Mouse (Mus musculus) heart, embryonic 14.5 days (tissue): ENCODE measurements around the gene Vrk3. TPM values are rescaled to one million over a fixed set of nuclear protein-coding genes. Genes with fewer than 3 reads are reported as not detected.

Source experiments
- ATAC-seq: fragments of 200-750 bp; cut with Nextera tagmentation; 2 replicates; pipeline ENCODE4 v1.8.0; 2017; ENCODE audit warnings: low read depth, moderate TSS enrichment; ENCODE audit not compliant: insufficient number of reproducible peaks, insufficient read depth, low FRiP score
- H3K27ac ChIP-seq, 2 experiments: fragments of 200-500 bp in 1 of 2; fragments of 300-500 bp in 1 of 2; sonication (generic) in 1 of 2; replicated peaks in 1 of 2; 2 replicates each; pipeline ENCODE4 v1.5.1; 2012 to 2014; ENCODE audit warnings: low read depth in 2 of 2, low read length in 2 of 2, control low read depth in 1 of 2, mild to moderate bottlenecking in 1 of 2, mixed read lengths in 1 of 2; ENCODE audit not compliant: control insufficient read depth in 1 of 2, insufficient read depth in 1 of 2
- H3K27me3 ChIP-seq: fragments of 300-500 bp; sonication (generic); 2 replicates; pipeline ENCODE4 v1.6.1; 2014; ENCODE audit warnings: mild to moderate bottlenecking, low read length, control low read depth; ENCODE audit not compliant: control insufficient read depth, insufficient read depth
- H3K36me3 ChIP-seq: fragments of 300-500 bp; sonication (generic); 2 replicates; pipeline ENCODE4 v1.6.1; 2014; ENCODE audit warnings: mild to moderate bottlenecking, control low read depth, low read length, mixed read lengths; ENCODE audit not compliant: control insufficient read depth, insufficient read depth
- H3K4me1 ChIP-seq, 2 experiments: fragments of 200-500 bp in 1 of 2; fragments of 300-500 bp in 1 of 2; sonication (generic) in 1 of 2; 2 replicates each; pipeline ENCODE4 v1.6.1; 2012 to 2014; ENCODE audit warnings: low read length in 2 of 2, control low read depth in 1 of 2, mixed read lengths in 1 of 2; ENCODE audit not compliant: control insufficient read depth in 2 of 2, insufficient read depth in 2 of 2
- H3K4me2 ChIP-seq: fragments of 300-500 bp; sonication (generic); 2 replicates; pipeline ENCODE4 v1.6.1; 2014; ENCODE audit warnings: mild to moderate bottlenecking, low read length
- H3K4me3 ChIP-seq, 2 experiments: fragments of 200-500 bp in 1 of 2; fragments of 300-500 bp in 1 of 2; sonication (generic) in 1 of 2; 2 replicates each; pipeline ENCODE4 v1.5.1; 2012 to 2014; ENCODE audit warnings: low read length in 2 of 2, mild to moderate bottlenecking in 2 of 2, control low read depth in 1 of 2, low read depth in 1 of 2, moderate library complexity in 1 of 2; ENCODE audit not compliant: control insufficient read depth in 1 of 2, insufficient read depth in 1 of 2
- H3K9ac ChIP-seq: fragments of 300-500 bp; sonication (generic); 2 replicates; pipeline ENCODE4 v1.6.1; 2014; ENCODE audit warnings: mild to moderate bottlenecking, low read length
- H3K9me3 ChIP-seq: fragments of 300-500 bp; sonication (generic); 2 replicates; pipeline ENCODE4 v1.6.1; 2016; ENCODE audit warnings: low read length, control low read depth; ENCODE audit not compliant: control insufficient read depth
- WGBS: fragments of 180-500 bp; shearing (Covaris S2); extraction: QIAGEN DNeasy Blood & Tissue Kit; methylation state at CpG from one replicate; pipeline ENCODE4 v1.1.7; 2014; 5-methylcytosine and 5-hydroxymethylcytosine counted together
- polyA plus RNA-seq: library from polyadenylated mRNA; unstranded; fragments of >200 nt; fragmentation: Nextera tagmentation; extraction: Ambion mirVana; gene quantifications from 2 replicates; pipeline ENCODE4 v1.2.1, GENCODE M21; 2014

Gene Vrk3
- polyA plus RNA-seq, result 30.9 and 36.1 TPM in 2 replicates

DNA sequence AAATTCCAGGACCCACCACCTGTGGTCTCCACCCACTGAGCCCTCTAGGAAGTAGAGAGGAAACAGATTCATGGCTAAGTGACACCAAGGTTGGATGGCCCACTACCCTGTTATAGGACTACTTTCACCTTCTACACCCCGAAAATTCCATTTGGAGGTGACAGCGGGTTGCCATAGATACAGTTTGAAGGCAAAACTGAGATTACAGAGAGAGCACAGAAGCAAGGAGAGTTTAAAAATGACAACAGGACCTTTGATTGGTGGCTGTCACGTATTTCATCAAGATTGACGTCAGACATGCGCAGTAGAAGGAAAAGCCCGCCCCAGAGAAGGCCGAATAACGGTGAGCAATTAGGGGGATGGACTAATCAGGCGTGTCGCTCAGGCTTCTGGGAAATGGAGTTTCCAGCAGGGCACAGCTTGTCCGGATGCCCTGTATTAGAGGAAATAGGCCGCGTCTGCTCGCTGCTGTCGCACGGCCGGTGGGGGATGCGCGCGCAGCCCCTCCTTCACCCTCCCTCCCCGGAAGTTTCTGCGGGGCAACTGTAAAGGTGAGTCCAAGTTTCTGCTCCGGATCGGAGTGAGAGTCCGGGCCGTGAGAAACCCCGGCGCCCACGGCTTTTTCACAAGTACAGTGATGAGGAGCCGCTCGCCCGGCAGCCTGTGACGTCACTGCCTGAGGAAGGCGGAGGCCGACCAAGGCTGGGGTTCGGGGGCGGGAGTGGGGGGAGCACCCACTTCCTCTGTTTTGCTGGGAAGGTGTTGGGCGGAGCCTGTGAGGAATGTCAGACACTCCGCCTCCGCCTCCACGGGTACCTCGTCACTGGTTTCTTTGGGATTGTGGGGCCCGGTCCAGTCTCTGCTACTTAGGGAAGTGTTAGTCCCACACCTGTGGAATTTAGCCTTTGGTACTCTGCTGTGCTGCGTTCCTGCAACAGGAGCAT, at the start of gene Vrk3:
Gene Vrk3 (plus strand): TSS at position 313 of the 944 bp plus-strand sequence.
- ATAC-seq, result peak; percentile 97
- Histone ChIP-seq H3K4me3 (peak within 1 kb of the TSS; percentile 74 to 77), H3K27ac (peak within 1 kb of the TSS; percentile 85 to 90), H3K9ac (peak within 1 kb of the TSS; percentile 81), H3K4me1 (peaks cover 4 to 17% of the 10 kb centered on the region in 2 experiments), H3K27me3 (no peaks in the 10 kb centered on the region), H3K4me2 (peak within 1 kb of the TSS; percentile 90), H3K9me3 (no peaks in the 10 kb centered on the region), H3K36me3 (peaks cover 19% of the 10 kb centered on the region)
- WGBS, result 1% methylated on average over 44 of the region's 44 CpGs

DNA sequence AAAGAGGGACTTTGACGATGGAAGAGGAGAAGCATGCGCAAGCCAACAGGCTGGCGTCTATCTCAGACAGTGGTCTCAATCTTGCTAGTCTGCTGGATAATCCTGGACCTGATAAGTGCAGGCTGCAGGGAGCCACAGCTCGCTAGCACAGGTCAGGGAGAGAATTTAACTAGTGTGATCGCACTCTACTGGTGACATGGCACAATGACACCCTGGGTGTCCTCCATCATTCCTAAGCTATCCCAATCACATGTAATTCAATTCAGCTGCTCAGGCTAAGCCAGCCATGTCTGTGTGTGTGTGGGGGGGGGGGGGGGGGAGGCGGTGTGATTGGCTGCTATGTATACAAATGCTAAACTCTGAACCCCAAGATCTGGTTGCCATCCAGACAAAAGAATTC, 46.3 kb upstream of the Vrk3 start:
- Histone ChIP-seq H3K27ac (no peak overlapping the region), H3K4me2 (no peak overlapping the region), H3K27me3 (peaks cover 8% of the 10 kb centered on the region; the same call in 1 of the 2 replicates), H3K4me3 (no peak overlapping the region), H3K9ac (no peak overlapping the region), H3K4me1 (peaks cover 9 to 10% of the 10 kb centered on the region in 2 experiments), H3K36me3 (no peaks in the 10 kb centered on the region), H3K9me3 (no peaks in the 10 kb centered on the region)
- WGBS, result 5% methylated on average over 5 of the region's 6 CpGs
- no peak for ATAC-seq

DNA sequence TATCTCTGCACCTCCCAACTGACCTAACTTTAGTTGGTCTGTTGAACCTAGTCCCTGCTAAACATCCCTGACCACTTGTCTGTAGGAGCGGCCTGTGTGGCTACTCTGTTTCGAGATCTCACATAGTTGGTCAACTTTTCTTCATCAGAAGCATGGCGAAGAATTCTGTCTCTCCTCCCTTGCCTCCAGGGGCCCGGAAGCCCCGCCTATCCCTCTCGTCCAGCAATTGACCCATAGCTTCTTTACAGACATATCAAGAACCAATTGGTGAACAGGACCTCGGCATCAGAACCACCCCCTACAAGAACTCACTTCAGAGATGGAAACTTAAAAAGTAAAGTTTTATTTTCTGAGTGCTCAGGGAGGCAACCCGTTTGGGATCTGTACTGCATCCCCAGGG, 45.2 kb upstream of the Vrk3 start:
- Histone ChIP-seq H3K4me1 (peaks cover 0 to under 1% of the 10 kb centered on the region in 2 experiments; a peak in 1 of 4 replicates), H3K27ac (no peak overlapping the region), H3K9me3 (no peaks in the 10 kb centered on the region), H3K9ac (no peak overlapping the region), H3K36me3 (no peaks in the 10 kb centered on the region), H3K4me2 (no peak overlapping the region), H3K4me3 (no peak overlapping the region), H3K27me3 (peaks cover 8% of the 10 kb centered on the region; the same call in 1 of the 2 replicates)
- no peak for ATAC-seq
- 68% methylated on average over 8 of the region's 8 CpGs for WGBS

DNA sequence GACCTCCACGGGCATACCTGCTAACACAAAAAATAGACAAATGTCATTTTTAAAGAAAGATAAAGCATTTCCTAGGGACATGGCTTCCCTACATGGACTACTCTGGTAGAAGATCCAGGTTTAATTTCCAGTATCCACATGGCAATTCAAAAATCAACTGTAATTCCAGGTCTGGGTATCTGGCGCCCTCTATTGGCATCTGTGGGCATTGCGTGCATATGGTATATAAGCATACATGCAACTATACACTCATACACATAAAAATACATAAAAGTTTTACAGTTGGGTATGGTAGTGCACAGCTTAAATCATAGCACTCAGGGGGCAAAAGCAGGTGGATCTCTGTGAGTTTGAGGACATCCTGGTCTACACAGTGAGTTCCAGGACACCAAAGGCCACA, 43.9 kb upstream of the Vrk3 start:
- Histone ChIP-seq H3K4me1 (no peaks in the 10 kb centered on the region), H3K27me3 (no peaks in the 10 kb centered on the region), H3K36me3 (no peaks in the 10 kb centered on the region), H3K27ac (no peak overlapping the region), H3K4me3 (no peak overlapping the region), H3K9me3 (no peaks in the 10 kb centered on the region), H3K9ac (no peak overlapping the region), H3K4me2 (no peak overlapping the region)
- no peak for ATAC-seq
- 57% methylated on average over 3 of the region's 3 CpGs for WGBS

DNA sequence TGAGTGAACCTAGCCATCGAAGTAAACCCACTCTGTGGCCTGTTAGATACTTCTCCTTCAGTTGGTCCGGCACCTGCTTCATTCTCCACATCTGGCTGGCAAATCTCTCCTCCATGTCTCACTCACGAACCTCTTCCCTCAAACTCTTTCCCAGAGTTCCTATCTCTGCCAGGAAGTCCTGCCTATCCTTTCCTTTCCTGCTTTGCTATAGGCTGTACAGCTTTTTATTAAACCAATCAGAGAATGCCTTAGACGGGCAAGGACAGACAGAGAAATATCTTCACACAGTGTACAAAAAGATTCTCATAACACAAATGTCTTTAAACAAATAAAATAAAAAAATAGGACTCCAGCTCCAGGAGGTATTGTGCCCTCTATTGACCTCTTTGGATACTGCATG, 43.1 kb upstream of the Vrk3 start:
- Histone ChIP-seq H3K9ac (no peak overlapping the region), H3K27me3 (no peaks in the 10 kb centered on the region), H3K4me3 (no peak overlapping the region), H3K27ac (no peak overlapping the region), H3K4me2 (no peak overlapping the region), H3K9me3 (0 out of 2 replicates have a peak, but pooled peaks cover 2% of the 10 kb centered on the region), H3K4me1 (no peaks in the 10 kb centered on the region), H3K36me3 (no peaks in the 10 kb centered on the region)
- WGBS, result 88% methylated on average over 4 of the region's 4 CpGs
- no peak for ATAC-seq

DNA sequence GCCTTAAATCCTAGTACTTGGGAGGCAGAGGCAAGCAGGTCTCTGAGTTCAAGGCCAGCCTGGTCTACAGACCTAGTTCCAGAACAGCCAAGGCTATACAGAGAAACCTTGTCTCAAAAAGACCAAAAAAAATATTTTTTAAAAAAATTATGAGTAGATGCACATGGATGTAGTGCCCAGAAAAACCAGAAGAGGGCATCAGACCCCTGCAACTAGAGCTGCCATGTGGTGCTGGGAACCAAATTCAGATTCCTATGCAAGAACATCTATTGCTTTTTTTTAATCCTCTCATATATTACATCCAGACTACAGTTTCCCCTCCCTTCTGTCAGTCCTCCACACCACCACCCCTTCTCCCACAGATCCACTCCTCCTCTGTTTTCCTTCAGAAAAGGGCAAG, 41.9 kb upstream of the Vrk3 start:
- no peak for ATAC-seq
- Histone ChIP-seq H3K4me3 (no peak overlapping the region), H3K27me3 (no peaks in the 10 kb centered on the region), H3K27ac (no peak overlapping the region), H3K9me3 (0 out of 2 replicates have a peak, but pooled peaks cover 2% of the 10 kb centered on the region), H3K4me1 (no peaks in the 10 kb centered on the region), H3K36me3 (no peaks in the 10 kb centered on the region), H3K4me2 (no peak overlapping the region), H3K9ac (no peak overlapping the region)

DNA sequence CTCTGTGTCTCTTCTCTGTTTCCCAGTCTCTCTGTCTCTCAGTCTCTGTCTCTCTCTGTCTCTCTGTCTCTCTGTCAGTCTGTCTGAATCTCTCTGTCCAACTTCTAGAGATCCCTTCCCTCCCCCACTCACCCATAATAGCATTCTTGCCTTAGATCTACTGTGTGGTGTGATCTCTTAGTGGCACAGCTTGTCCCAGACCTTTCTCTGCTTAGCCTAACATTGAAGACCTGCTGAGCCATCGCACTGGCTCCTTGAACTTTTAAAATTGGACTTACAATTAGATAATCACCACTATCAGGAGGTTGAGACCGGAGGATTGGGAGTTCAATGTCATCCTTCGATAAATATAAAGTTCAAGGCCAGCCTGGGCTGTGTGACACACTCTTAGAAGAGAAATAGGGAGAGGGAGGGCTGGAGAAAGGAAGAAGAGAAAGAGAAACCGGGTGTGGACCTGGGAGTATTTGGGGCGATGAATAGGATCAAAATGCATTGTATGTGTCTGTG, 41.0 kb upstream of the Vrk3 start:
- H3K9me3 ChIP-seq, result 0 out of 2 replicates have a peak, but pooled peaks cover 2% of the 10 kb centered on the region
- no peak for ATAC-seq
- no peaks in the 10 kb centered on the region for H3K27me3 ChIP-seq
- WGBS, result 77% methylated on average over 5 of the region's 5 CpGs
- H3K27ac ChIP-seq, result no peak overlapping the region
- no peak overlapping the region for H3K4me2 ChIP-seq
- no peak overlapping the region for H3K4me3 ChIP-seq
- no peak overlapping the region for H3K9ac ChIP-seq
- H3K36me3 ChIP-seq, result no peaks in the 10 kb centered on the region
- H3K4me1 ChIP-seq, result no peaks in the 10 kb centered on the region
